Mouse (Mus musculus) neural tube, embryonic 10.5 days (tissue): ENCODE data around the gene Grm7.

Experiments used
- DNase-seq: peaks from one replicate; pipeline ENCODE4 v3.0.0-alpha.2; 2017; ENCODE audit warnings: low spot score; ENCODE audit errors: extremely low spot score

The Grm7 gene

GRCm38 (mm10) chr6:110645411-110646361 lies at the start of gene Grm7:
Gene Grm7 (plus strand): TSS chr6:110645581.
- DNase-seq = peak; percentile 70

GRCm38 (mm10) chr6:110645041-110645410 lies 355 bp upstream of the Grm7 start:
- peak; percentile 27 for DNase-seq

GRCm38 (mm10) chr6:110646901-110647300 lies 1.5 kb downstream of the Grm7 start:
- peak; percentile 27 for DNase-seq

GRCm38 (mm10) chr6:110649227-110649626 lies 3.8 kb downstream of the Grm7 start:
- no peak for DNase-seq

- DNase-seq = no peak
These were observed 8.1 kb downstream of the Grm7 start for GRCm38 (mm10) chr6:110653361-110654001.

- no peak for DNase-seq
These were observed 19.1 kb downstream of the Grm7 start for GRCm38 (mm10) chr6:110664436-110664835.

- no peak for DNase-seq
These were observed 23.1 kb downstream of the Grm7 start for GRCm38 (mm10) chr6:110668447-110668846.

- no peak for DNase-seq
These were observed 45.6 kb downstream of the Grm7 start for GRCm38 (mm10) chr6:110690954-110691353.

- DNase-seq = no peak
These were observed 64.4 kb downstream of the Grm7 start for GRCm38 (mm10) chr6:110709763-110710162.

GRCm38 (mm10) chr6:110714943-110715342 lies 69.6 kb downstream of the Grm7 start:
- no peak for DNase-seq

- no peak for DNase-seq
These were observed 78.0 kb downstream of the Grm7 start for GRCm38 (mm10) chr6:110723371-110723770.

- DNase-seq = no peak
These were observed 88.5 kb downstream of the Grm7 start for GRCm38 (mm10) chr6:110733914-110734313.

- DNase-seq = no peak
These were observed 98.7 kb downstream of the Grm7 start for GRCm38 (mm10) chr6:110743981-110744670.

- no peak for DNase-seq
These were observed 110.5 kb downstream of the Grm7 start for GRCm38 (mm10) chr6:110755921-110756320.

GRCm38 (mm10) chr6:110769588-110769987 lies 124.2 kb downstream of the Grm7 start:
- no peak for DNase-seq

GRCm38 (mm10) chr6:110772652-110773051 lies 127.3 kb downstream of the Grm7 start:
- DNase-seq = no peak

- DNase-seq = no peak
These were observed 130.7 kb downstream of the Grm7 start for GRCm38 (mm10) chr6:110776046-110776445.

GRCm38 (mm10) chr6:110785497-110785928 lies 140.1 kb downstream of the Grm7 start:
- DNase-seq = no peak

- no peak for DNase-seq
These were observed 147.3 kb downstream of the Grm7 start for GRCm38 (mm10) chr6:110792696-110793095.

- no peak for DNase-seq
These were observed 162.1 kb downstream of the Grm7 start for GRCm38 (mm10) chr6:110807481-110807880.

GRCm38 (mm10) chr6:110812214-110812613 lies 166.8 kb downstream of the Grm7 start:
- DNase-seq = no peak

- DNase-seq = no peak
These were observed 172.9 kb downstream of the Grm7 start for GRCm38 (mm10) chr6:110818236-110818635.
